Mouse (Mus musculus) stomach, embryonic 15.5 days (tissue): ENCODE measurements around the gene Exoc3l4. TPM values are rescaled to one million over a fixed set of nuclear protein-coding genes. Genes with fewer than 3 reads are reported as not detected.

Experiments used
- ATAC-seq: fragments of 200-750 bp; cut with Nextera tagmentation; 2 replicates; pipeline ENCODE4 v1.8.0; 2017; ENCODE audit warnings: low read depth, moderate number of reproducible peaks, moderate TSS enrichment; ENCODE audit not compliant: insufficient read depth, low FRiP score
- H3K27ac ChIP-seq: fragments of 300-500 bp; sonication (generic); 2 replicates; pipeline ENCODE4 v1.5.1; 2015; ENCODE audit warnings: mild to moderate bottlenecking, inconsistent platforms
- H3K27me3 ChIP-seq: fragments of 300-500 bp; sonication (generic); replicated peaks from 2 replicates; pipeline ENCODE4 v1.6.1; 2015; ENCODE audit warnings: inconsistent platforms
- H3K36me3 ChIP-seq: fragments of 300-500 bp; sonication (generic); 2 replicates; pipeline ENCODE4 v1.6.1; 2015; ENCODE audit warnings: inconsistent platforms
- H3K4me1 ChIP-seq: fragments of 300-500 bp; sonication (generic); 2 replicates; pipeline ENCODE4 v1.6.1; 2015; ENCODE audit warnings: inconsistent platforms
- H3K4me2 ChIP-seq: fragments of 300-500 bp; sonication (generic); 2 replicates; pipeline ENCODE4 v1.6.1; 2015; ENCODE audit warnings: mild to moderate bottlenecking, inconsistent platforms
- H3K4me3 ChIP-seq: fragments of 300-500 bp; sonication (generic); replicated peaks from 2 replicates; pipeline ENCODE4 v1.5.1; 2015; ENCODE audit warnings: inconsistent platforms
- H3K9ac ChIP-seq: fragments of 300-500 bp; sonication (generic); 2 replicates; pipeline ENCODE4 v1.6.1; 2015; ENCODE audit warnings: inconsistent platforms
- H3K9me3 ChIP-seq: fragments of 300-500 bp; sonication (generic); 2 replicates; pipeline ENCODE4 v1.6.1; 2016; ENCODE audit warnings: inconsistent platforms
- WGBS: fragments of 180-500 bp; shearing (Covaris S2); methylation state at CpG from one replicate; pipeline ENCODE4 v1.1.7; 2015; 5-methylcytosine and 5-hydroxymethylcytosine counted together
- polyA plus RNA-seq: library from polyadenylated mRNA; unstranded; fragments of >200 nt; fragmentation: Nextera tagmentation; extraction: Ambion mirVana; gene quantifications from 2 replicates; pipeline ENCODE4 v1.2.1, GENCODE M21; 2015

Exoc3l4 gene
- polyA plus RNA-seq, 1 experiment from 2014 or later, result 8.5 TPM

GRCm38 (mm10) chr12:111438850-111439249, 22.0 kb downstream of the Exoc3l4 start:
- no peak for ATAC-seq
- Histone ChIP-seq H3K36me3 (no peaks in the 10 kb centered on the region), H3K9me3 (no peaks in the 10 kb centered on the region), H3K4me3 (no peak overlapping the region), H3K9ac (no peak overlapping the region), H3K27ac (no peak overlapping the region), H3K4me1 (peaks cover 8% of the 10 kb centered on the region; the same call in 1 of the 2 replicates), H3K4me2 (no peak overlapping the region), H3K27me3 (peaks cover 22% of the 10 kb centered on the region)
- 79% methylated on average over 6 of the region's 6 CpGs for WGBS

- H3K36me3 ChIP-seq, result no peaks in the 10 kb centered on the region
- WGBS, result 80% methylated on average over 9 of the region's 9 CpGs
- H3K27ac ChIP-seq, result no peak overlapping the region
- H3K4me1 ChIP-seq, result peaks cover 16% of the 10 kb centered on the region
- no peak overlapping the region for H3K9ac ChIP-seq
- no peak overlapping the region for H3K4me3 ChIP-seq
- no peak for ATAC-seq
- no peaks in the 10 kb centered on the region for H3K9me3 ChIP-seq
- H3K27me3 ChIP-seq, result peaks cover 42% of the 10 kb centered on the region
- H3K4me2 ChIP-seq, result no peak overlapping the region
These were observed 24.0 kb downstream of the Exoc3l4 start for GRCm38 (mm10) chr12:111440701-111441373.

- Histone ChIP-seq H3K4me2 (no peak overlapping the region), H3K36me3 (no peaks in the 10 kb centered on the region), H3K27me3 (peaks cover 49% of the 10 kb centered on the region), H3K27ac (no peak overlapping the region), H3K4me3 (no peak overlapping the region), H3K4me1 (peaks cover 17% of the 10 kb centered on the region), H3K9ac (no peak overlapping the region), H3K9me3 (no peaks in the 10 kb centered on the region)
- WGBS, result 71% methylated on average over 3 of the region's 3 CpGs
- no peak for ATAC-seq
These were observed 24.7 kb downstream of the Exoc3l4 start for GRCm38 (mm10) chr12:111441523-111441922.

GRCm38 (mm10) chr12:111442309-111443010, 25.6 kb downstream of the Exoc3l4 start, which contains the start of gene Tnfaip2:
TSS of gene Tnfaip2 (plus strand) at chr12:111442469.
- H3K9ac ChIP-seq, result no peak within 1 kb of the TSS
- peaks cover 59% of the 10 kb centered on the region for H3K27me3 ChIP-seq
- peak; percentile 84 for ATAC-seq
- 2% methylated on average over 48 of the region's 48 CpGs for WGBS
- H3K9me3 ChIP-seq, result no peaks in the 10 kb centered on the region
- no peaks in the 10 kb centered on the region for H3K36me3 ChIP-seq
- peaks cover 20% of the 10 kb centered on the region for H3K4me1 ChIP-seq
- H3K27ac ChIP-seq, result no peak within 1 kb of the TSS; the same call in 1 of the 2 replicates
- peak within 1 kb of the TSS; percentile 40 for H3K4me3 ChIP-seq
- H3K4me2 ChIP-seq, result peak within 1 kb of the TSS; percentile 82

- H3K4me2 ChIP-seq, result peak overlapping the region; percentile 82
- 27% methylated on average over 15 of the region's 15 CpGs for WGBS
- no peaks in the 10 kb centered on the region for H3K9me3 ChIP-seq
- H3K27ac ChIP-seq, result no peak overlapping the region
- peak overlapping the region; percentile 40 for H3K4me3 ChIP-seq
- H3K27me3 ChIP-seq, result peaks cover 66% of the 10 kb centered on the region
- no peak overlapping the region for H3K9ac ChIP-seq
- peaks cover 20% of the 10 kb centered on the region for H3K4me1 ChIP-seq
- no peaks in the 10 kb centered on the region for H3K36me3 ChIP-seq
- peak; percentile 90 for ATAC-seq
These were observed 26.4 kb downstream of the Exoc3l4 start for GRCm38 (mm10) chr12:111443011-111443870.

GRCm38 (mm10) chr12:111443921-111444831, 27.4 kb downstream of the Exoc3l4 start:
- ATAC-seq, result no peak
- H3K4me2 ChIP-seq, result peak overlapping the region; percentile 21
- no peak overlapping the region for H3K9ac ChIP-seq
- peak overlapping the region; percentile 40; the same call in 1 of the 2 replicates for H3K4me3 ChIP-seq
- no peaks in the 10 kb centered on the region for H3K9me3 ChIP-seq
- peaks cover 24% of the 10 kb centered on the region for H3K4me1 ChIP-seq
- 43% methylated on average over 10 of the region's 10 CpGs for WGBS
- peaks cover 76% of the 10 kb centered on the region for H3K27me3 ChIP-seq
- H3K27ac ChIP-seq, result no peak overlapping the region
- H3K36me3 ChIP-seq, result no peaks in the 10 kb centered on the region

GRCm38 (mm10) chr12:111445161-111445889, 28.5 kb downstream of the Exoc3l4 start:
- Histone ChIP-seq H3K9me3 (no peaks in the 10 kb centered on the region), H3K4me1 (peaks cover 34% of the 10 kb centered on the region), H3K9ac (no peak overlapping the region), H3K4me2 (peak overlapping the region; percentile 47), H3K4me3 (peak overlapping the region; percentile 26), H3K27me3 (peaks cover 76% of the 10 kb centered on the region), H3K36me3 (no peaks in the 10 kb centered on the region), H3K27ac (no peak overlapping the region)
- WGBS, result 6% methylated on average over 52 of the region's 52 CpGs
- no peak for ATAC-seq

- WGBS, result 17% methylated on average over 27 of the region's 27 CpGs
- H3K9ac ChIP-seq, result no peak overlapping the region
- peaks cover 36% of the 10 kb centered on the region for H3K4me1 ChIP-seq
- peaks cover 73% of the 10 kb centered on the region for H3K27me3 ChIP-seq
- peak overlapping the region; percentile 47 for H3K4me2 ChIP-seq
- no peak overlapping the region for H3K27ac ChIP-seq
- no peaks in the 10 kb centered on the region for H3K9me3 ChIP-seq
- H3K36me3 ChIP-seq, result no peaks in the 10 kb centered on the region
- H3K4me3 ChIP-seq, result peak overlapping the region; percentile 26
- ATAC-seq, result no peak
These were observed 29.2 kb downstream of the Exoc3l4 start for GRCm38 (mm10) chr12:111445890-111446613.

- WGBS, result 42% methylated on average over 5 of the region's 5 CpGs
These were observed 29.9 kb downstream of the Exoc3l4 start for GRCm38 (mm10) chr12:111446745-111447144.

GRCm38 (mm10) chr12:111447350-111447749, 30.5 kb downstream of the Exoc3l4 start:
- H3K4me3 ChIP-seq, result no peak overlapping the region
- H3K9me3 ChIP-seq, result no peaks in the 10 kb centered on the region
- H3K9ac ChIP-seq, result no peak overlapping the region
- H3K4me1 ChIP-seq, result peaks cover 32% of the 10 kb centered on the region
- WGBS, result 44% methylated on average over 9 of the region's 9 CpGs
- ATAC-seq, result no peak
- no peak overlapping the region for H3K4me2 ChIP-seq
- no peak overlapping the region for H3K27ac ChIP-seq
- H3K36me3 ChIP-seq, result no peaks in the 10 kb centered on the region
- peaks cover 74% of the 10 kb centered on the region for H3K27me3 ChIP-seq

More at GRCm38 (mm10) chr12:111446745-111447144, 29.9 kb downstream of the Exoc3l4 start:
- Histone ChIP-seq H3K27ac (no peak overlapping the region), H3K4me2 (no peak overlapping the region), H3K9me3 (no peaks in the 10 kb centered on the region), H3K27me3 (peaks cover 74% of the 10 kb centered on the region), H3K4me3 (no peak overlapping the region), H3K4me1 (peaks cover 36% of the 10 kb centered on the region), H3K9ac (no peak overlapping the region), H3K36me3 (no peaks in the 10 kb centered on the region)
- no peak for ATAC-seq
